Mouse (Mus musculus) G1E (cell line): ENCODE results near the gene Ecsit. TPM values are rescaled to one million over a fixed set of nuclear protein-coding genes. Genes with fewer than 3 reads are reported as not detected.

Source experiments
- ATAC-seq: 2 replicates; pipeline ENCODE4 v1.8.0; 2016; ENCODE audit warnings: mild to moderate bottlenecking; ENCODE audit not compliant: insufficient number of reproducible peaks, poor library complexity, low FRiP score, severe bottlenecking; ENCODE audit errors: extremely low read depth
- DNase-seq: peaks from one replicate; pipeline ENCODE4 v3.0.0; 2012; ENCODE audit warnings: low spot score
- H3K27me3 ChIP-seq: 2 replicates; pipeline ENCODE4 v1.6.1; 2012; ENCODE audit warnings: mild to moderate bottlenecking, low read length, inconsistent platforms; ENCODE audit not compliant: insufficient read depth
- H3K36me3 ChIP-seq: replicated peaks from 2 replicates; pipeline ENCODE3; 2012; ENCODE audit warnings: mild to moderate bottlenecking, inconsistent platforms
- H3K4me1 ChIP-seq: 2 replicates; pipeline ENCODE4 v1.6.1; 2012; ENCODE audit warnings: low read depth, low read length, inconsistent platforms, mixed read lengths; ENCODE audit not compliant: insufficient read depth
- H3K4me3 ChIP-seq: 2 replicates; pipeline ENCODE4 v1.5.1; 2012; ENCODE audit warnings: low read depth, mild to moderate bottlenecking, inconsistent platforms, low read length, moderate library complexity, mixed read lengths
- H3K9me3 ChIP-seq: replicated peaks from 2 replicates; pipeline ENCODE4 v1.6.1; 2012; ENCODE audit warnings: inconsistent platforms
- CTCF ChIP-seq: IDR thresholded peaks from 2 replicates; pipeline ENCODE4 v1.5.1; 2012; ENCODE audit warnings: low read depth, low read length, inconsistent platforms, mixed read lengths
- GATA1 ChIP-seq: IDR thresholded peaks from 2 replicates; pipeline ENCODE4 v1.6.1; 2012; ENCODE audit warnings: borderline replicate concordance, low read length, inconsistent platforms, mixed read lengths
- GATA2 ChIP-seq: IDR thresholded peaks from 2 replicates; pipeline ENCODE4 v1.6.1; 2012; ENCODE audit warnings: low read depth, low read length, inconsistent platforms, borderline replicate concordance
- POLR2AphosphoS5 ChIP-seq: IDR thresholded peaks from 2 replicates; pipeline ENCODE4 v1.6.1; 2012; ENCODE audit warnings: low read depth, low read length, inconsistent platforms; ENCODE audit not compliant: insufficient replicate concordance
- TAL1 ChIP-seq: conservative IDR thresholded peaks from 2 replicates; pipeline ENCODE4 v1.6.1; 2012; ENCODE audit warnings: low read depth, low read length, inconsistent platforms, mixed read lengths
- polyA plus RNA-seq: library from polyadenylated mRNA; stranded (reverse); fragments of >175 nt; gene quantifications from 2 replicates; pipeline ENCODE4 v1.2.3, GENCODE M21; 2012
- total RNA-seq, 2 experiments: library from RNA; stranded (forward) in 1 of 2; stranded (reverse) in 1 of 2; fragments of 200-1000 nt in 1 of 2; fragments of >200 nt in 1 of 2; fragmentation: Nextera tagmentation in 1 of 2; gene quantifications; 2 replicates each; pipeline ENCODE4 v1.2.3; 2014 to 2017

Ecsit gene
- total and polyA plus RNA-seq, 3 experiments: 24.0 to 43.2 (median 25.4) TPM

DNA sequence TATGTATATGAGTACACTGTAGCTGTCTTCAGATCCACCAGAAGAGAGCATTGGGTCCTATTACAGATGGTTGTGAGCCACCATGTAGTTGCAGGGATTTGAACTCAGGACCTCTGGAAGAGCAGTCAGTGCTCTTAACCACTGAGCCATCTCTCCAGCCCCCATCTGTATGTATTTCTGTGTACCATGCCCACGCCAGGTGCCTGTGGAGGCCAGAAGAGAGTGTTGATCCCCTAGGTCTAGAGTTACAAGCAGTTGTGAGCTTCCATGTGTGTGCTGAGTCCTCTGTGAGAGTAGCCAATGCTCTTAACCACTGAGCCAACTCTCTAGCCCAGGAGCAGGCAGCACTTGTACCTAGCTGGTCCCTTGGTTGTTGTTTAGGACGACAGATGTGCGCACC, 38.9 kb upstream of the Ecsit start:
- Histone ChIP-seq H3K36me3 (peaks cover 32% of the 10 kb centered on the region), H3K27me3 (no peaks in the 10 kb centered on the region), H3K9me3 (0 out of 2 replicates have a peak, but pooled peaks cover 2% of the 10 kb centered on the region), H3K4me1 (peaks cover 60% of the 10 kb centered on the region), H3K4me3 (no peak overlapping the region)
- TF ChIP-seq POLR2AphosphoS5 (no peak), GATA2 (no peak), GATA1 (no peak), TAL1 (no peak), CTCF (no peak)
- ATAC-seq: no peak
- no peak for DNase-seq

DNA sequence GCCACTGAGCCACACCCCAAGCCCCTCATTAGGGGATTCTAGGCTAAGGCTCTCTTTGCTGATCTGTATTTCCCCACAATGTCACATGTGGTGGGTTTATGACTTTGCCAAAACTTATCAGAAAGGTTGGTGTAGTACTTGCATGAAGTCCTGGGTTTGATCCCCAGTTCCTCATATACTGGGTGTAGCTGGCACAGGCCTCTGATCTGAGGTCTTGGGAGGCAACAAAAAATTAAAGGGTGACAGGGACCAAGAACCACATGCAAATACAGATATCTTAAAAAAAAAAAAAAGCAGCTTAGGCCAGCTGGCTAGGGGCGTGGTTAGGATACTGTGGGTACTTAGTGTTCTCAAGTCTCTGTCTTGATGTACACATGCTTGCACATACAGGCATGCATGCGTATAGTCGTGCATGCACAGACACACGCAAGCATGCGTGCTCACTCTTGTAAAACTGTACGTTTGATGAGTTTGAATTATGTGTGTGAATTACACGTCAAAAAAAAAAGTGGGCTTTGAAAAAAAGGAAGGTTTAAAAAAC, 37.9 kb upstream of the Ecsit start:
- TF ChIP-seq CTCF (no peak), TAL1 (no peak), POLR2AphosphoS5 (no peak)
- Histone ChIP-seq H3K4me3 (no peak overlapping the region), H3K27me3 (no peaks in the 10 kb centered on the region), H3K36me3 (peaks cover 21% of the 10 kb centered on the region), H3K9me3 (0 out of 2 replicates have a peak, but pooled peaks cover 2% of the 10 kb centered on the region), H3K4me1 (peaks cover 65% of the 10 kb centered on the region)
- ATAC-seq (peak; percentile 42), DNase-seq (no peak)

GRCm38 (mm10) chr9:22122005-22122404, 36.8 kb upstream of the Ecsit start:
- Histone ChIP-seq H3K4me3 (no peak overlapping the region; the same call in 1 of the 2 replicates), H3K9me3 (0 out of 2 replicates have a peak, but pooled peaks cover 2% of the 10 kb centered on the region), H3K27me3 (no peaks in the 10 kb centered on the region), H3K36me3 (peaks cover 11% of the 10 kb centered on the region), H3K4me1 (peaks cover 75% of the 10 kb centered on the region)
- DNase-seq (no peak), ATAC-seq (no peak)
- TF ChIP-seq POLR2AphosphoS5: no peak
- no peak for TF ChIP-seq GATA2
- no peak for TF ChIP-seq CTCF
- no peak for TF ChIP-seq TAL1

DNA sequence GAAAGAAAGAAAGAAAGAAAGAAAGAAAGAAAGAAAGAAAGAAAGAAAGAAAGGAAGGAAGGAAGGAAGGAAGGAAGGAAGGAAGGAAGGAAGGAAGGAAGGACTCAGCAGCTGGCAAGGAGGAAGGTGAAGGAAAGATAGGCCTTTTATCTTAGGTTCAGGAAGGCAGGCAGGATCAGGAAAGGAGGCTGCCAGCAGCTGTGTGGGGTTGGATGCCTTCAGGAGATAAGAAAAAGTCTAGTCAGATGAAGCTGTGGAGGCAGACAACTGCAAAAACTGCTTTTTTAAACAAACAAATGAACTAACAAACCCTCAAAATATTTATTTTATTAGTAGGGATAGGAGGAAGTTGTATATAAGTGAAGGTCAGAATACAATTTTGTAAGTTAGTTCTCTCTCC, 36.3 kb upstream of the Ecsit start:
- Histone ChIP-seq H3K4me3 (no peak overlapping the region; the same call in 1 of the 2 replicates), H3K27me3 (no peaks in the 10 kb centered on the region), H3K9me3 (0 out of 2 replicates have a peak, but pooled peaks cover 2% of the 10 kb centered on the region), H3K36me3 (peaks cover 7% of the 10 kb centered on the region), H3K4me1 (peaks cover 74% of the 10 kb centered on the region)
- TF ChIP-seq POLR2AphosphoS5: no peak
- peak; percentile 64 for TF ChIP-seq TAL1
- ATAC-seq (peak; percentile 62), DNase-seq (no peak)

DNA sequence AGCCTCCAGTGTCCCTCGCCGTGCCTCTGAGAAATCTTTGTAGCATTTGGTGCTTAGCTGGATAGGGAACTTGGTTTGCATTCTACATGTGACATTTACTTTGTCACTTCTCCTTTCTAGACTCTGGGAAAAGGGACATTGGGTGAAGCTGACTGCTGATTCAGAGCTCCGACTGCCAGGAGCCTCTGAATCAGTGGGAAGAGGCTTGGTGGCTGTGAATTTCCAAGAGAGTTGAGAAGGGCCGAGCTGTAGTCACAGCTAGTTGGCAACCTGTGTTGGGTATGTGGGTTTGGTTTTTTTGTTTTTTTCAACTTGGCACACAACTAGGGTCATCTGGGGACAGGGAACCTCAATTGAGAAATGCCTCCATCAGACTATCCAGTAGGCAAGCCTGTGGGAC, 34.3 kb upstream of the Ecsit start:
- Histone ChIP-seq H3K9me3 (0 out of 2 replicates have a peak, but pooled peaks cover 2% of the 10 kb centered on the region), H3K4me1 (peaks cover 81% of the 10 kb centered on the region), H3K27me3 (no peaks in the 10 kb centered on the region), H3K36me3 (peaks cover 10% of the 10 kb centered on the region), H3K4me3 (no peak overlapping the region)
- TF ChIP-seq GATA1 (no peak), TAL1 (no peak), GATA2 (no peak), POLR2AphosphoS5 (no peak), CTCF (no peak)
- ATAC-seq (no peak), DNase-seq (no peak)

- Histone ChIP-seq H3K36me3 (peaks cover 26% of the 10 kb centered on the region), H3K27me3 (no peaks in the 10 kb centered on the region), H3K9me3 (0 out of 2 replicates have a peak, but pooled peaks cover 2% of the 10 kb centered on the region), H3K4me1 (peaks cover 78% of the 10 kb centered on the region), H3K4me3 (peak overlapping the region; percentile 87; the same call in 1 of the 2 replicates)
- no peak for TF ChIP-seq POLR2AphosphoS5
- no peak for TF ChIP-seq GATA1
- no peak for TF ChIP-seq CTCF
- no peak for ATAC-seq
- no peak for DNase-seq
Observed at GRCm38 (mm10) chr9:22117754-22118456, 32.7 kb upstream of the Ecsit start.
